Mouse (Mus musculus): ENCODE results near the gene Serpinb6b. TPM values are rescaled to one million over a fixed set of nuclear protein-coding genes. Genes with fewer than 3 reads are reported as not detected.

Serpinb6b gene
- total RNA-seq, 1 experiment = 2.5 TPM

- Histone ChIP-seq H3K9ac (ENCODE audit: insufficient read depth, low read depth, low read length, poor library complexity, severe bottlenecking) (no peak overlapping the region), H3K4me1 (ENCODE audit: control insufficient read depth in 2 of 2, insufficient read depth in 2 of 2, low read length in 2 of 2, poor library complexity in 1 of 2) (peaks cover 7 to 12% of the 10 kb centered on the region in 2 experiments; a peak in 3 of 4 replicates), H3K9me3 (ENCODE audit: control insufficient read depth, insufficient read depth, low read depth, low read length) (no peaks in the 10 kb centered on the region), H3K36me3 (ENCODE audit: control insufficient read depth, insufficient read depth, low read length, poor library complexity, severe bottlenecking) (no peaks in the 10 kb centered on the region), H3K27ac (ENCODE audit: insufficient read depth, low read depth, low read length, poor library complexity, severe bottlenecking) (no peak overlapping the region), H3K4me3 (ENCODE audit: insufficient read depth in 1 of 2, low read depth in 1 of 2, low read length in 2 of 2, poor library complexity in 1 of 2, severe bottlenecking in 1 of 2) (no peak overlapping the region)
- TF ChIP-seq CHD2 (IDR thresholded peaks at IDR 0.05; ENCODE audit: low read depth, low read length) = no peak
- no peak for TF ChIP-seq ZC3H11A (IDR thresholded peaks at IDR 0.05; ENCODE audit: borderline replicate concordance, low read depth, low read length)
- no peak for TF ChIP-seq HCFC1 (IDR thresholded peaks at IDR 0.05; ENCODE audit: borderline replicate concordance, insufficient read depth, low read length)
- TF ChIP-seq MAFK (IDR thresholded peaks at IDR 0.05; ENCODE audit: insufficient read depth, low read depth, low read length) = no peak
- no peak for TF ChIP-seq ZNF384 (IDR thresholded peaks at IDR 0.05; ENCODE audit: low read depth, low read length)
- no peak for DNase-seq (ENCODE audit: low read depth, low spot score)
- in situ Hi-C loops (cut with MboI; ENCODE audit: low sequenced_read_pairs in 2 of 2, unreplicated experiment in 2 of 2) = no loop called here
Observed at GRCm38 (mm10) chr13:33028146-33028545, 63.1 kb downstream of the Serpinb6b start.

DNA sequence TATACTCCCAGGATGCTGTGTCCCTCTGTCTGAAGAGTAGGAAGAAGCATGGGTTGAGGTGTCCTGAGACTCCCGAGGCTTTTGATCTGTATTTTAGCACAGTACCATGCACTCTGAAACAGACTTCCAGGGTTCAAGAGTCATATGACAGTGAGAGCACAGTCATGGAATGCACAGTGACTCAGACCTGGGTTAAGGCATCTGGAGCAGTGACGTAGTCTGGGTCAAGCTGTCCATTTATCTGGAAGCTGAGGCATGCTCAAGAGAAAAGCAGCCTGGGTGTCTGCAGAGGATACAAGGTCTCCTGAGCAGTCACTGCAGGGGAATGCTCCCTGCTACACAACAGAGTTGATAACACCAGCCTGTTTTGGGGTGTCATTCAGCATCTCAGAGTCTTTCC is 63.5 kb downstream of the Serpinb6b start:
- no peak overlapping the region for H3K27ac ChIP-seq (ENCODE audit: insufficient read depth, low read depth, low read length, poor library complexity, severe bottlenecking)
- TF ChIP-seq CHD2 (IDR thresholded peaks at IDR 0.05; ENCODE audit: low read depth, low read length) = no peak
- TF ChIP-seq ZC3H11A (IDR thresholded peaks at IDR 0.05; ENCODE audit: borderline replicate concordance, low read depth, low read length) = no peak
- no peak for TF ChIP-seq ZNF384 (IDR thresholded peaks at IDR 0.05; ENCODE audit: low read depth, low read length)
- no peak for TF ChIP-seq HCFC1 (IDR thresholded peaks at IDR 0.05; ENCODE audit: borderline replicate concordance, insufficient read depth, low read length)
- TF ChIP-seq MAFK (IDR thresholded peaks at IDR 0.05; ENCODE audit: insufficient read depth, low read depth, low read length) = no peak
- H3K9me3 ChIP-seq (ENCODE audit: control insufficient read depth, insufficient read depth, low read depth, low read length) = no peaks in the 10 kb centered on the region
- no peak overlapping the region for H3K4me3 ChIP-seq (ENCODE audit: insufficient read depth in 1 of 2, low read depth in 1 of 2, low read length in 2 of 2, poor library complexity in 1 of 2, severe bottlenecking in 1 of 2)
- DNase-seq (ENCODE audit: low read depth, low spot score) = no peak
- H3K9ac ChIP-seq (ENCODE audit: insufficient read depth, low read depth, low read length, poor library complexity, severe bottlenecking) = no peak overlapping the region
- in situ Hi-C loops (cut with MboI; ENCODE audit: low sequenced_read_pairs in 2 of 2, unreplicated experiment in 2 of 2) = no loop called here
- peaks cover 7 to 12% of the 10 kb centered on the region in 2 experiments; a peak in 3 of 4 replicates for H3K4me1 ChIP-seq (ENCODE audit: control insufficient read depth in 2 of 2, insufficient read depth in 2 of 2, low read length in 2 of 2, poor library complexity in 1 of 2)
- H3K36me3 ChIP-seq (ENCODE audit: control insufficient read depth, insufficient read depth, low read length, poor library complexity, severe bottlenecking) = no peaks in the 10 kb centered on the region

Other genes with a start within 250 kb of the Serpinb6b start
- gene Mylk4, start 181.3 kb upstream of the Serpinb6b start, total RNA-seq (2012; rRNA removed) = not detected in 2 replicates
- gene Wrnip1, start 163.2 kb upstream of the Serpinb6b start, total RNA-seq (2012; rRNA removed) = 30.8 and 44.8 TPM in 2 replicates
- gene D930007J09Rik, start 162.4 kb upstream of the Serpinb6b start, total RNA-seq (2012; rRNA removed) = 3.7 and 6.7 TPM in 2 replicates
- 2.2 and 2.3 TPM in 2 replicates for gene Serpinb1a, start 114.0 kb upstream of the Serpinb6b start, total RNA-seq (2012; rRNA removed)
- not detected in 2 replicates for gene Serpinb1c, start 67.0 kb upstream of the Serpinb6b start, total RNA-seq (2012; rRNA removed)
- 1.2 and 3.4 TPM in 2 replicates for gene Serpinb9, start 38.0 kb downstream of the Serpinb6b start, total RNA-seq (2012; rRNA removed)
- 3.5 and 12.3 TPM in 2 replicates for gene Serpinb9b, start 62.2 kb downstream of the Serpinb6b start, total RNA-seq (2012; rRNA removed)
- gene Serpinb1b, start 113.4 kb downstream of the Serpinb6b start, total RNA-seq (2012; rRNA removed) = 0.11 and 0.22 TPM in 2 replicates
- 1.1 TPM in 1 of 2 replicates, not detected in the other for gene Serpinb9c, start 194.5 kb downstream of the Serpinb6b start, total RNA-seq (2012; rRNA removed)
- 0.32 and 1.1 TPM in 2 replicates for gene Serpinb9d, start 227.8 kb downstream of the Serpinb6b start, total RNA-seq (2012; rRNA removed)

Data from ES-E14 (cell line).